Mouse (Mus musculus) embryonic facial prominence, embryonic 11.5 days (tissue): ENCODE measurements around the gene Psmg3. TPM values are rescaled to one million over a fixed set of nuclear protein-coding genes. Genes with fewer than 3 reads are reported as not detected.

Source experiments
- ATAC-seq: fragments of 200-750 bp; cut with Nextera tagmentation; replicated peaks from 2 replicates; pipeline ENCODE4 v1.8.0; 2017; ENCODE audit warnings: low read depth; ENCODE audit not compliant: insufficient number of reproducible peaks, low FRiP score, low TSS enrichment
- DNase-seq: peaks from one replicate; pipeline ENCODE4 v3.0.0-alpha.2; 2015; ENCODE audit warnings: low spot score
- H3K27ac ChIP-seq: fragments of 300-500 bp; sonication (generic); replicated peaks from 2 replicates; pipeline ENCODE4 v1.5.1; 2014; ENCODE audit warnings: mild to moderate bottlenecking, low read depth, low read length, control low read depth
- H3K27me3 ChIP-seq: fragments of 300-500 bp; sonication (generic); 2 replicates; pipeline ENCODE4 v1.6.1; 2014; ENCODE audit warnings: mild to moderate bottlenecking, low read length, moderate library complexity, mixed read lengths; ENCODE audit not compliant: control insufficient read depth, insufficient read depth
- H3K36me3 ChIP-seq: fragments of 300-500 bp; sonication (generic); replicated peaks from 2 replicates; pipeline ENCODE4 v1.6.1; 2014; ENCODE audit warnings: low read depth, mild to moderate bottlenecking, low read length, moderate library complexity, mixed read lengths; ENCODE audit not compliant: control insufficient read depth, insufficient read depth
- H3K4me1 ChIP-seq: fragments of 300-500 bp; sonication (generic); 2 replicates; pipeline ENCODE4 v1.6.1; 2014; ENCODE audit warnings: low read length, mixed read lengths; ENCODE audit not compliant: control insufficient read depth, insufficient read depth
- H3K4me2 ChIP-seq: fragments of 300-500 bp; sonication (generic); 2 replicates; pipeline ENCODE4 v1.6.1; 2014; ENCODE audit warnings: low read depth, mild to moderate bottlenecking, control low read depth, low read length, moderate library complexity
- H3K4me3 ChIP-seq: fragments of 300-500 bp; sonication (generic); 2 replicates; pipeline ENCODE4 v1.5.1; 2014; ENCODE audit warnings: low read depth, low read length, control low read depth
- H3K9ac ChIP-seq: fragments of 300-500 bp; sonication (generic); replicated peaks from 2 replicates; pipeline ENCODE4 v1.6.1; 2014; ENCODE audit warnings: mild to moderate bottlenecking, control low read depth, low read length
- H3K9me3 ChIP-seq: fragments of 300-500 bp; sonication (generic); replicated peaks from 2 replicates; pipeline ENCODE4 v1.6.1; 2016; ENCODE audit warnings: mild to moderate bottlenecking, low read length, inconsistent platforms, mixed read lengths; ENCODE audit not compliant: control insufficient read depth
- WGBS: fragments of 180-500 bp; shearing (Covaris S2); extraction: QIAGEN DNeasy Blood & Tissue Kit; methylation state at CpG from one replicate; pipeline ENCODE4 v1.1.7; 2014; 5-methylcytosine and 5-hydroxymethylcytosine counted together
- polyA plus RNA-seq: library from polyadenylated mRNA; unstranded; fragments of >200 nt; fragmentation: Nextera tagmentation; extraction: Ambion mirVana; gene quantifications from 2 replicates; pipeline ENCODE4 v1.2.1, GENCODE M21; 2014

Psmg3 gene
- polyA plus RNA-seq, 1 experiment from 2014 or later, result 67.8 TPM

DNA sequence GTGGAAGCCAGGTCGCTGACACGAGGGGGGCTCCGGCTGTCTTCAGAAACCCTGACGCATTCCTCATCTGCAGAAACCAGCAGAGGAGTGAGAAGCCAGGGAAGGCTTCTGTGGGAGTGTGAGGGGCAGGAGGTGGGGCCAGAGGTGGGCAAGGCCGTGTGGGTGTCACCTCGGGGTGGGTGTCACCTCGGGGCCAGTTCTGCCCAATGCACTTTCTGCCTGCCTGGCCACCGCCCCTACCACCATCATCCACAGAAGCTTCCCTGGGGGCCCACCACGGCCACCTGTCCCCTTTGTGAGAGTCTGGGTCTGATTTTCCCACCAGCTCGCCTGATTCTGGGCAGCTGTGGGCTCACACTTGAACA lies 13.6 kb downstream of the Psmg3 start:
- H3K4me2 ChIP-seq, result no peak overlapping the region
- no peaks in the 10 kb centered on the region for H3K9me3 ChIP-seq
- WGBS, result 43% methylated on average over 10 of the region's 10 CpGs
- no peak overlapping the region for H3K9ac ChIP-seq
- ATAC-seq, result no peak
- no peak for DNase-seq
- peaks cover 9% of the 10 kb centered on the region for H3K27me3 ChIP-seq
- no peaks in the 10 kb centered on the region for H3K4me1 ChIP-seq
- no peak overlapping the region for H3K4me3 ChIP-seq
- H3K27ac ChIP-seq, result no peak overlapping the region
- H3K36me3 ChIP-seq, result no peaks in the 10 kb centered on the region

DNA sequence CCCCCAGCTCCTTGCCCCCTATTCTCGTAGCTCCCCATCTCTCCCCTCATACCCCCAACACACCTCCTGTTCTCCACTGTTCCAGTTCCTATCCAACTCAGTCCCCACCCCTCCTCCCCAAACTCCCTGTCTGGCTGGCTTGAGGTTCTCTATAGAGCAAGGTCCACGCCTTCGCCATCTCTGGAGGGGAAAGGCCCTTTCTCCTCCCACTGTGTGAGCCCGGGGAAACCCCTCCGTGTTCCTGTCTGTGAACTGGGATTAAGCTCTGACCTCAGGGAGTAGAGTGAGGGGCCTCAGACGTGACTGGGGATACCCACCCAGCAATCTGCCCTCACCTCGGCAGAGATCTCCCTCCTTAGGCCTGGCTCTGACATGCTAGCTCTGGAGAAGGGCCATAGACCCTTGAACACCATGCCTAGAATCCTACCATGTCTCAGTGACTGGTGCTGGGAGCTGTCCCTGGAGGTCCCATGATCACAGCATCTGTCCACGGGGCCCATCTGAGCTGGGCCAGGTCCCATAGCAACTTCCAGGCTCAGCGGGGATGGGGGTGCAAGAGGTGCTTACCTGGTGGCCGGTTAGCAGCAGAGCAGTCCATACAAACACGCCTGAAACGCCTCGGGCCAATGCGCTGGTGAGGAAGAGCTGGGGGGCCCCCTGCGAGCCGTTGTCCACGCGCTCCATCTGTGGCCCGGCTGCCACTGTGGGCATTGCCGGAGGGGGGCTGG lies 14.1 kb downstream of the Psmg3 start:
- WGBS, result 69% methylated on average over 20 of the region's 20 CpGs
- Histone ChIP-seq H3K36me3 (no peaks in the 10 kb centered on the region), H3K4me2 (no peak overlapping the region), H3K4me3 (no peak overlapping the region), H3K4me1 (no peaks in the 10 kb centered on the region), H3K27ac (no peak overlapping the region), H3K9ac (no peak overlapping the region; the same call in 1 of the 2 replicates), H3K27me3 (peaks cover 9% of the 10 kb centered on the region), H3K9me3 (no peaks in the 10 kb centered on the region)
- ATAC-seq (no peak), DNase-seq (no peak)

DNA sequence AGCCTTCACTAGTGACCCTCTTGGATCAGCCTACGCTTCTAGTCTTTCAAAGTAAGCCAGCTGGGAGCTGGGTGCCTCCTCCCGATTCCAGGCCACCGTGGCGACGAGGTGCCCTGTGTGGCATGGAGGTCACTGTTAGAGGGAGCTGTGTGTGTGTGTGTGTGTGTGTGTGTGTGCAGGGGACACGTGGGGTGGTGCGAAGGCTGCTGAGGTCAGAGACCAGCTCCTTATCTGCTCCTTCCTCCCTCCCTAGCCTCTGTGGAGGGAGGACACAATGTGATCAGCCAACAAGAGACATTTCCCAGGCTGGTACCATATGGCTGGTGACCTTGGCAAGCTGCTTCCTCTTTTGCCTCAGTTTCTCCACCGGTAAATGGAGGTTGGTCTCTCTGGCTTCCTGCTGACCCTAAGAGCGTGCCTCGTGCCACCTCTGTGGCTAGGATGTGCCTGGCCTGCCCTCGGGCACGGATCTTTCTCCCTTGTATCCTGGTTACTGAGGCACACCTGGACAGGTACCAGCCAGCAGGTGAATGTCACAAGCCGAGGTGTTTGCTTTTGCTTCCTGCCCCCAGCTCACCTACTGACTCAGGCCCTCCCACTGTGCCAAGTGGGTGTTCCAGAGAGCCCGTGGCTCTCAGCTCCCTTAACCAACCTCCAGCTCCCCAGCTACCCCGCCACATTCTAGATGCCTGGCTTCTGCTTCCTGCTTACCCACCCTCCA lies 14.8 kb downstream of the Psmg3 start:
- Histone ChIP-seq H3K27me3 (peaks cover 9% of the 10 kb centered on the region), H3K4me2 (no peak overlapping the region), H3K36me3 (no peaks in the 10 kb centered on the region), H3K27ac (no peak overlapping the region), H3K9me3 (no peaks in the 10 kb centered on the region), H3K4me3 (no peak overlapping the region), H3K9ac (no peak overlapping the region), H3K4me1 (no peaks in the 10 kb centered on the region)
- ATAC-seq (no peak), DNase-seq (no peak)
- WGBS, result 76% methylated on average over 15 of the region's 15 CpGs

- 57% methylated on average over 4 of the region's 4 CpGs for WGBS
- H3K4me3 ChIP-seq, result no peak overlapping the region
- H3K9ac ChIP-seq, result no peak overlapping the region
- no peaks in the 10 kb centered on the region for H3K9me3 ChIP-seq
- H3K4me1 ChIP-seq, result no peaks in the 10 kb centered on the region; the same call in 1 of the 2 replicates
- DNase-seq (no peak), ATAC-seq (no peak)
- no peak overlapping the region for H3K27ac ChIP-seq
- no peaks in the 10 kb centered on the region for H3K36me3 ChIP-seq
- no peak overlapping the region for H3K4me2 ChIP-seq
- peaks cover 9% of the 10 kb centered on the region for H3K27me3 ChIP-seq
Measured at GRCm38 (mm10) chr5:139809397-139809796, 17.3 kb downstream of the Psmg3 start.

GRCm38 (mm10) chr5:139805924-139806323 lies 20.8 kb downstream of the Psmg3 start:
- Histone ChIP-seq H3K9ac (no peak overlapping the region), H3K4me1 (no peaks in the 10 kb centered on the region; the same call in 1 of the 2 replicates), H3K36me3 (no peaks in the 10 kb centered on the region), H3K9me3 (no peaks in the 10 kb centered on the region), H3K27me3 (no peaks in the 10 kb centered on the region), H3K27ac (no peak overlapping the region), H3K4me2 (no peak overlapping the region), H3K4me3 (no peak overlapping the region)
- no peak for DNase-seq
- 89% methylated on average over 8 of the region's 8 CpGs for WGBS
- ATAC-seq, result no peak

GRCm38 (mm10) chr5:139804573-139805111 lies 22.0 kb downstream of the Psmg3 start:
- H3K36me3 ChIP-seq, result no peaks in the 10 kb centered on the region; the same call in 1 of the 2 replicates
- WGBS, result 91% methylated on average over 11 of the region's 11 CpGs
- DNase-seq, result no peak
- no peak overlapping the region for H3K9ac ChIP-seq
- H3K4me1 ChIP-seq, result no peaks in the 10 kb centered on the region; the same call in 1 of the 2 replicates
- H3K4me3 ChIP-seq, result no peak overlapping the region
- H3K4me2 ChIP-seq, result no peak overlapping the region
- H3K27me3 ChIP-seq, result no peaks in the 10 kb centered on the region
- ATAC-seq, result no peak
- H3K9me3 ChIP-seq, result no peaks in the 10 kb centered on the region
- no peak overlapping the region for H3K27ac ChIP-seq

- H3K4me2 ChIP-seq, result no peak overlapping the region
- DNase-seq, result peak; percentile 35
Measured at GRCm38 (mm10) chr5:139804107-139804551, 22.6 kb downstream of the Psmg3 start.

More at GRCm38 (mm10) chr5:139804107-139804551, 22.6 kb downstream of the Psmg3 start:
- Histone ChIP-seq H3K4me1 (no peaks in the 10 kb centered on the region; the same call in 1 of the 2 replicates), H3K27me3 (no peaks in the 10 kb centered on the region), H3K27ac (no peak overlapping the region), H3K9me3 (no peaks in the 10 kb centered on the region), H3K9ac (no peak overlapping the region), H3K4me3 (no peak overlapping the region), H3K36me3 (no peaks in the 10 kb centered on the region; the same call in 1 of the 2 replicates)
- WGBS, result 7% methylated on average over 6 of the region's 6 CpGs
- ATAC-seq, result peak; percentile 45; the same call in 1 of the 2 replicates
